Mouse (Mus musculus) stomach, postnatal 0 days (tissue): ENCODE measurements at regions not wholly inside any gene's neighbourhood (a gene's known extent, or its start where the extent isn't known, plus 50 kb on each side); places are given as distances from the start of the nearest gene placed in this dataset.

Experiments
- CTCF ChIP-seq: IDR thresholded peaks from 2 replicates; pipeline ENCODE4 v1.5.1; 2016; ENCODE audit warnings: antibody characterized with exemption, low read depth, mild to moderate bottlenecking, moderate library complexity
- EP300 ChIP-seq: optimal IDR thresholded peaks from 2 replicates; pipeline ENCODE3; 2016; ENCODE audit warnings: antibody characterized with exemption

DNA sequence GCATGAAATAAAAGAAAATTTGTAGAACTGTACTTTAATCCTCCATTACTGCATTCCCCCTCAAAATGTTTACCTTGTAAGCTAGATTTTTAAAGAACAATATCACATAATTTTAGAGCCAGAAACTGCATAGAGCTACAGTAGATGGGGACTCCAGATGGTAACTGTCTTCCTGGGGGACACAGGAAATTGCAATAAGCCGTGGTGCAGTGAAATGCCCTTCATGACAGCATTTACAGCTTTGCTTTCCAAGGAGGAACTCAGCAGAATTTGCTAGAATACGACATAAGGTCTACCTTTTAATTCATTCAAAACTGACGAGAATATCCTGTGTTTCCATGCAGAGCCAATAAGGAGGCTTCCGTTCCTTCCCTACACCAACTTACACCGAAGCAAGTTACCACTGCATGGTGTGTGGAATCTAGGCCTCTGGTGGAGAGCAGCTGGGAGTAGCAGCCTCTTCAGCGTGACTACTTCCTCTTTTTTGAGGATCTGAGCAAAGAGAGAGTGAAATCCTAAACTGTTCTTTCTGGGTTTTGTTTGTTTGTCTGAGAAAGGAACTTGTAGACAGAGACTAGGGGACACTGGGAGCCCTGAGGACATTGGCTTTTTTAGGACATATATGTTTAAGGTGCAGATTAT, 164.6 kb downstream of the Gm9376 start:
- no peak for TF ChIP-seq CTCF
- no peak for TF ChIP-seq EP300
